Mouse (Mus musculus): Measurements from ENCODE around the gene Dap3. TPM values are rescaled to one million over a fixed set of nuclear protein-coding genes. Genes with fewer than 3 reads are reported as not detected.
A peak's percentile ranks its signal among the peaks of the same experiment; 100 is the strongest.
"Not testable (repeated sequence)": the region's sequence is repeated elsewhere in the genome, so short reads cannot be mapped to it uniquely, and the experiment has no call there.

Dap3 gene
- 205 and 214 TPM in 2 replicates for polyA plus RNA-seq (2014; fragmentation: Nextera tagmentation; extraction: Ambion mirVana)

- peak within 1 kb of the TSS; percentile 89 for H3K4me2 ChIP-seq
- ATAC-seq (replicated peaks; ENCODE audit: low FRiP score) (peak; percentile 65), DNase-seq (ENCODE audit: low spot score) (peak; percentile 87)
- WGBS, result under 1% methylated on average over 36 of the region's 64 CpGs
- peak within 1 kb of the TSS; percentile 82 for H3K4me3 ChIP-seq (ENCODE audit: low read depth, low read length)
- H3K4me1 ChIP-seq (replicated peaks; ENCODE audit: control insufficient read depth, insufficient read depth, low read length), result peaks cover 24% of the 10 kb centered on the region
- peak within 1 kb of the TSS; percentile 99 for H3K9ac ChIP-seq (ENCODE audit: low read depth, low read length)
- peak within 1 kb of the TSS; percentile 98 for H3K27ac ChIP-seq (ENCODE audit: low read depth, low read length)
- H3K27me3 ChIP-seq (replicated peaks; ENCODE audit: control insufficient read depth, insufficient read depth, low read length), result no peaks in the 10 kb centered on the region
- no peaks in the 10 kb centered on the region for H3K36me3 ChIP-seq (ENCODE audit: control insufficient read depth, insufficient read depth, low read length)
- H3K9me3 ChIP-seq (ENCODE audit: control insufficient read depth, low read length), result no peaks in the 10 kb centered on the region
These were observed at the start of gene Dap3, which contains the start of gene Ash1l for GRCm38 (mm10) chr3:88950576-88951326. Gene Dap3 (minus strand): TSS chr3:88951181. Gene Ash1l (plus strand): TSS chr3:88950622.

GRCm38 (mm10) chr3:88992793-88993192 is 41.8 kb upstream of the Dap3 start:
- no peaks in the 10 kb centered on the region for H3K4me1 ChIP-seq (replicated peaks; ENCODE audit: control insufficient read depth, insufficient read depth, low read length)
- H3K9me3 ChIP-seq (ENCODE audit: control insufficient read depth, low read length), result no peaks in the 10 kb centered on the region
- ATAC-seq (replicated peaks; ENCODE audit: low FRiP score) (no peak), DNase-seq (ENCODE audit: low spot score) (no peak)
- no peak overlapping the region for H3K4me3 ChIP-seq (ENCODE audit: low read depth, low read length)
- no peaks in the 10 kb centered on the region for H3K27me3 ChIP-seq (replicated peaks; ENCODE audit: control insufficient read depth, insufficient read depth, low read length)
- WGBS, result 86% methylated on average over 2 of the region's 2 CpGs
- no peak overlapping the region for H3K27ac ChIP-seq (ENCODE audit: low read depth, low read length)
- no peak overlapping the region for H3K9ac ChIP-seq (ENCODE audit: low read depth, low read length)
- no peak overlapping the region for H3K4me2 ChIP-seq
- 0 out of 2 replicates have a peak, but pooled peaks cover 2% of the 10 kb centered on the region for H3K36me3 ChIP-seq (ENCODE audit: control insufficient read depth, insufficient read depth, low read length)

- Histone ChIP-seq H3K27me3 (replicated peaks; ENCODE audit: control insufficient read depth, insufficient read depth, low read length) (no peaks in the 10 kb centered on the region), H3K27ac (ENCODE audit: low read depth, low read length) (no peak overlapping the region), H3K4me2 (no peak overlapping the region), H3K4me3 (ENCODE audit: low read depth, low read length) (no peak overlapping the region), H3K9me3 (ENCODE audit: control insufficient read depth, low read length) (no peaks in the 10 kb centered on the region), H3K4me1 (replicated peaks; ENCODE audit: control insufficient read depth, insufficient read depth, low read length) (no peaks in the 10 kb centered on the region), H3K9ac (ENCODE audit: low read depth, low read length) (no peak overlapping the region), H3K36me3 (ENCODE audit: control insufficient read depth, insufficient read depth, low read length) (peaks cover 25% of the 10 kb centered on the region)
- DNase-seq (ENCODE audit: low spot score) (no peak), ATAC-seq (replicated peaks; ENCODE audit: low FRiP score) (no peak)
- 72% methylated on average over 4 of the region's 4 CpGs for WGBS
These were observed 33.0 kb upstream of the Dap3 start for GRCm38 (mm10) chr3:88983921-88984381.

- 94% methylated on average over 8 of the region's 8 CpGs for WGBS
- Histone ChIP-seq H3K27ac (ENCODE audit: low read depth, low read length) (no peak overlapping the region), H3K4me1 (replicated peaks; ENCODE audit: control insufficient read depth, insufficient read depth, low read length) (no peaks in the 10 kb centered on the region), H3K9ac (ENCODE audit: low read depth, low read length) (no peak overlapping the region), H3K4me3 (ENCODE audit: low read depth, low read length) (no peak overlapping the region), H3K27me3 (replicated peaks; ENCODE audit: control insufficient read depth, insufficient read depth, low read length) (no peaks in the 10 kb centered on the region), H3K9me3 (ENCODE audit: control insufficient read depth, low read length) (0 out of 2 replicates have a peak, but pooled peaks cover 2% of the 10 kb centered on the region), H3K4me2 (no peak overlapping the region), H3K36me3 (ENCODE audit: control insufficient read depth, insufficient read depth, low read length) (peaks cover 25% of the 10 kb centered on the region)
- ATAC-seq (replicated peaks; ENCODE audit: low FRiP score), result no peak
- no peak for DNase-seq (ENCODE audit: low spot score)
These were observed 30.4 kb upstream of the Dap3 start for GRCm38 (mm10) chr3:88981206-88982010.

GRCm38 (mm10) chr3:88975012-88975411 is 24.0 kb upstream of the Dap3 start:
- ATAC-seq (replicated peaks; ENCODE audit: low FRiP score), result no peak
- no peak overlapping the region for H3K27ac ChIP-seq (ENCODE audit: low read depth, low read length)
- WGBS, result 89% methylated on average over 2 of the region's 2 CpGs
- H3K9me3 ChIP-seq (ENCODE audit: control insufficient read depth, low read length), result 0 out of 2 replicates have a peak, but pooled peaks cover 2% of the 10 kb centered on the region
- H3K4me3 ChIP-seq (ENCODE audit: low read depth, low read length), result no peak overlapping the region
- no peak for DNase-seq (ENCODE audit: low spot score)
- H3K4me2 ChIP-seq, result no peak overlapping the region
- no peaks in the 10 kb centered on the region for H3K27me3 ChIP-seq (replicated peaks; ENCODE audit: control insufficient read depth, insufficient read depth, low read length)
- no peak overlapping the region for H3K9ac ChIP-seq (ENCODE audit: low read depth, low read length)
- H3K4me1 ChIP-seq (replicated peaks; ENCODE audit: control insufficient read depth, insufficient read depth, low read length), result no peaks in the 10 kb centered on the region
- peaks cover 2% of the 10 kb centered on the region; the same call in 1 of the 2 replicates for H3K36me3 ChIP-seq (ENCODE audit: control insufficient read depth, insufficient read depth, low read length)

- not testable (repeated sequence) for H3K4me2 ChIP-seq; ATAC-seq (replicated peaks; ENCODE audit: low FRiP score); H3K27me3 ChIP-seq (replicated peaks; ENCODE audit: control insufficient read depth, insufficient read depth, low read length); H3K9ac ChIP-seq (ENCODE audit: low read depth, low read length); H3K9me3 ChIP-seq (ENCODE audit: control insufficient read depth, low read length); H3K27ac ChIP-seq (ENCODE audit: low read depth, low read length); H3K4me1 ChIP-seq (replicated peaks; ENCODE audit: control insufficient read depth, insufficient read depth, low read length); H3K4me3 ChIP-seq (ENCODE audit: low read depth, low read length); DNase-seq (ENCODE audit: low spot score); H3K36me3 ChIP-seq (ENCODE audit: control insufficient read depth, insufficient read depth, low read length)
These were observed 12.2 kb upstream of the Dap3 start for GRCm38 (mm10) chr3:88963211-88963610.

GRCm38 (mm10) chr3:88953736-88954135 is 2.8 kb upstream of the Dap3 start:
- Histone ChIP-seq H3K36me3 (ENCODE audit: control insufficient read depth, insufficient read depth, low read length) (no peaks in the 10 kb centered on the region), H3K9me3 (ENCODE audit: control insufficient read depth, low read length) (no peaks in the 10 kb centered on the region), H3K27me3 (replicated peaks; ENCODE audit: control insufficient read depth, insufficient read depth, low read length) (no peaks in the 10 kb centered on the region), H3K4me1 (replicated peaks; ENCODE audit: control insufficient read depth, insufficient read depth, low read length) (peaks cover 18% of the 10 kb centered on the region), H3K9ac (ENCODE audit: low read depth, low read length) (no peak overlapping the region), H3K4me2 (peak overlapping the region; percentile 17; the same call in 1 of the 2 replicates), H3K4me3 (ENCODE audit: low read depth, low read length) (no peak overlapping the region), H3K27ac (ENCODE audit: low read depth, low read length) (no peak overlapping the region)
- ATAC-seq (replicated peaks; ENCODE audit: low FRiP score) (no peak), DNase-seq (ENCODE audit: low spot score) (no peak)

GRCm38 (mm10) chr3:88953246-88953645 is 2.3 kb upstream of the Dap3 start:
- H3K27me3 ChIP-seq (replicated peaks; ENCODE audit: control insufficient read depth, insufficient read depth, low read length), result no peaks in the 10 kb centered on the region
- H3K4me2 ChIP-seq, result peak overlapping the region; percentile 17
- WGBS, result 87% methylated on average over 4 of the region's 4 CpGs
- no peak overlapping the region for H3K9ac ChIP-seq (ENCODE audit: low read depth, low read length)
- H3K4me3 ChIP-seq (ENCODE audit: low read depth, low read length), result no peak overlapping the region
- no peaks in the 10 kb centered on the region for H3K9me3 ChIP-seq (ENCODE audit: control insufficient read depth, low read length)
- ATAC-seq (replicated peaks; ENCODE audit: low FRiP score), result no peak
- no peak for DNase-seq (ENCODE audit: low spot score)
- no peaks in the 10 kb centered on the region for H3K36me3 ChIP-seq (ENCODE audit: control insufficient read depth, insufficient read depth, low read length)
- no peak overlapping the region for H3K27ac ChIP-seq (ENCODE audit: low read depth, low read length)
- peaks cover 23% of the 10 kb centered on the region for H3K4me1 ChIP-seq (replicated peaks; ENCODE audit: control insufficient read depth, insufficient read depth, low read length)
